Comparison of ENCODE assay signal across 11 mouse cellular contexts in genomic region chr19:31424319-31424718, GRCm38 (mm10).
"Had no signal": no experiment of that assay in that cellular context is flagged by ENCODE, and none has a peak within 500 bp of the region (broad histone marks: within the 10 kb centered on the region; RNA-seq: fewer than 3 reads in every experiment).

No protein-coding gene starts in this region.

- H3K9ac ChIP-seq: limb, embryonic 15.5 days; liver, embryonic 14.5 days had no signal

- DNase-seq: kidney, postnatal 25 days; layer of hippocampus, adult 9-11 months; layer of hippocampus, postnatal 36 days; lung, adult 2 months; lung, postnatal 36 days; right cerebral cortex, postnatal 14 days; thymus, postnatal 36 days had no signal

- H3K4me2 ChIP-seq: limb, embryonic 15.5 days had no signal

- H3K27me3 ChIP-seq: limb, embryonic 15.5 days had no signal

- ATAC-seq: intestine, embryonic 16.5 days; lung, postnatal 0 days had no signal

- H3K4me1 ChIP-seq: limb, embryonic 15.5 days had no signal

- H3K36me3 ChIP-seq: limb, embryonic 15.5 days had no signal

- H3K9me3 ChIP-seq: limb, embryonic 15.5 days had no signal

- H3K27ac ChIP-seq: limb, embryonic 15.5 days; liver, embryonic 14.5 days had no signal

- H3K4me3 ChIP-seq: limb, embryonic 15.5 days had no signal
